Mouse (Mus musculus) limb, embryonic 12.5 days (tissue): Measurements from ENCODE around the gene Ppp1r8. TPM values are rescaled to one million over a fixed set of nuclear protein-coding genes. Genes with fewer than 3 reads are reported as not detected.
"Not testable (repeated sequence)": the region's sequence is repeated elsewhere in the genome, so short reads cannot be mapped to it uniquely, and the experiment has no call there.

ENCODE experiments used
- ATAC-seq: fragments of 200-750 bp; cut with Nextera tagmentation; 2 replicates; pipeline ENCODE4 v1.8.0; 2017; ENCODE audit warnings: low read depth, moderate TSS enrichment; ENCODE audit not compliant: insufficient number of reproducible peaks, insufficient read depth, low FRiP score, low TSS enrichment
- H3K27ac ChIP-seq: fragments of 300-500 bp; sonication (generic); 2 replicates; pipeline ENCODE4 v1.5.1; 2016; ENCODE audit warnings: mild to moderate bottlenecking, moderate library complexity
- H3K27me3 ChIP-seq: fragments of 300-500 bp; sonication (generic); 2 replicates; pipeline ENCODE4 v1.6.1; 2016; ENCODE audit warnings: mild to moderate bottlenecking, moderate library complexity
- H3K36me3 ChIP-seq: fragments of 300-500 bp; sonication (generic); 2 replicates; pipeline ENCODE4 v1.6.1; 2016; ENCODE audit warnings: mild to moderate bottlenecking, moderate library complexity
- H3K4me1 ChIP-seq: fragments of 300-500 bp; sonication (generic); replicated peaks from 2 replicates; pipeline ENCODE4 v1.6.1; 2016
- H3K4me2 ChIP-seq: fragments of 300-500 bp; sonication (generic); 2 replicates; pipeline ENCODE4 v1.6.1; 2016; ENCODE audit warnings: mild to moderate bottlenecking, moderate library complexity
- H3K4me3 ChIP-seq: fragments of 300-500 bp; sonication (generic); replicated peaks from 2 replicates; pipeline ENCODE4 v1.5.1; 2016; ENCODE audit warnings: mild to moderate bottlenecking
- H3K9ac ChIP-seq: fragments of 300-500 bp; sonication (generic); replicated peaks from 2 replicates; pipeline ENCODE4 v1.6.1; 2016; ENCODE audit warnings: mild to moderate bottlenecking, moderate library complexity
- H3K9me3 ChIP-seq: fragments of 300-500 bp; sonication (generic); 2 replicates; pipeline ENCODE4 v1.6.1; 2016; ENCODE audit warnings: mild to moderate bottlenecking, moderate library complexity
- WGBS: fragments of 180-500 bp; shearing (Covaris S2); methylation state at CpG from one replicate; pipeline ENCODE4 v1.1.7; 2016; 5-methylcytosine and 5-hydroxymethylcytosine counted together
- polyA plus RNA-seq: library from polyadenylated mRNA; unstranded; fragments of >200 nt; fragmentation: Nextera tagmentation; extraction: Ambion mirVana; gene quantifications from 2 replicates; pipeline ENCODE4 v1.2.1, GENCODE M21; 2016

Gene Ppp1r8
- polyA plus RNA-seq, 1 experiment from 2014 or later, result 68.5 TPM

- H3K9me3 ChIP-seq, result 0 out of 2 replicates have a peak, but pooled peaks cover 3% of the 10 kb centered on the region
- ATAC-seq, result no peak
These were observed 37.3 kb downstream of the Ppp1r8 start for GRCm38 (mm10) chr4:132805599-132806197.

GRCm38 (mm10) chr4:132805146-132805545 lies 37.8 kb downstream of the Ppp1r8 start:
- Histone ChIP-seq H3K4me2 (no peak overlapping the region), H3K4me1 (no peaks in the 10 kb centered on the region), H3K27me3 (no peaks in the 10 kb centered on the region), H3K9me3 (no peaks in the 10 kb centered on the region), H3K27ac (no peak overlapping the region), H3K9ac (no peak overlapping the region), H3K36me3 (no peaks in the 10 kb centered on the region), H3K4me3 (no peak overlapping the region)
- 84% methylated on average over 5 of the region's 5 CpGs for WGBS
- no peak for ATAC-seq

More at GRCm38 (mm10) chr4:132805599-132806197, 37.3 kb downstream of the Ppp1r8 start:
- Histone ChIP-seq H3K4me3 (no peak overlapping the region), H3K27ac (no peak overlapping the region), H3K36me3 (no peaks in the 10 kb centered on the region), H3K27me3 (no peaks in the 10 kb centered on the region), H3K9ac (no peak overlapping the region), H3K4me2 (no peak overlapping the region), H3K4me1 (no peaks in the 10 kb centered on the region)
- WGBS, result 85% methylated on average over 12 of the region's 12 CpGs

- no peak overlapping the region for H3K9ac ChIP-seq
- 91% methylated on average over 6 of the region's 6 CpGs for WGBS
- ATAC-seq, result no peak
- H3K4me2 ChIP-seq, result no peak overlapping the region
- H3K9me3 ChIP-seq, result no peaks in the 10 kb centered on the region
- no peak overlapping the region for H3K4me3 ChIP-seq
- H3K27me3 ChIP-seq, result no peaks in the 10 kb centered on the region
- no peaks in the 10 kb centered on the region for H3K4me1 ChIP-seq
- no peaks in the 10 kb centered on the region for H3K36me3 ChIP-seq
- no peak overlapping the region for H3K27ac ChIP-seq
These were observed 38.6 kb downstream of the Ppp1r8 start for GRCm38 (mm10) chr4:132804331-132804730.

- no peak overlapping the region for H3K4me2 ChIP-seq
- no peak overlapping the region for H3K27ac ChIP-seq
- 95% methylated on average over 7 of the region's 7 CpGs for WGBS
- no peaks in the 10 kb centered on the region for H3K9me3 ChIP-seq
- no peaks in the 10 kb centered on the region for H3K4me1 ChIP-seq
- H3K27me3 ChIP-seq, result no peaks in the 10 kb centered on the region
- H3K36me3 ChIP-seq, result no peaks in the 10 kb centered on the region
- no peak overlapping the region for H3K9ac ChIP-seq
- no peak for ATAC-seq
- no peak overlapping the region for H3K4me3 ChIP-seq
These were observed 39.1 kb downstream of the Ppp1r8 start for GRCm38 (mm10) chr4:132803876-132804275.

GRCm38 (mm10) chr4:132803212-132803611 lies 39.8 kb downstream of the Ppp1r8 start:
- H3K9ac ChIP-seq, result no peak overlapping the region
- H3K4me2 ChIP-seq, result no peak overlapping the region
- H3K4me3 ChIP-seq, result no peak overlapping the region
- H3K36me3 ChIP-seq, result no peaks in the 10 kb centered on the region
- no peaks in the 10 kb centered on the region for H3K4me1 ChIP-seq
- no peaks in the 10 kb centered on the region for H3K9me3 ChIP-seq
- H3K27ac ChIP-seq, result no peak overlapping the region
- 91% methylated on average over 5 of the region's 5 CpGs for WGBS
- H3K27me3 ChIP-seq, result no peaks in the 10 kb centered on the region
- ATAC-seq, result no peak

- ATAC-seq, result no peak
- Histone ChIP-seq H3K27ac (no peak overlapping the region), H3K9me3 (no peaks in the 10 kb centered on the region), H3K27me3 (peaks cover 7% of the 10 kb centered on the region), H3K4me1 (no peaks in the 10 kb centered on the region), H3K9ac (no peak overlapping the region), H3K4me3 (no peak overlapping the region), H3K4me2 (no peak overlapping the region), H3K36me3 (no peaks in the 10 kb centered on the region)
- WGBS, result 67% methylated on average over 16 of the region's 16 CpGs
These were observed 40.8 kb downstream of the Ppp1r8 start for GRCm38 (mm10) chr4:132802171-132802637.

- WGBS, result 89% methylated on average over 18 of the region's 18 CpGs
- no peak overlapping the region for H3K4me2 ChIP-seq
- H3K9ac ChIP-seq, result no peak overlapping the region
- H3K36me3 ChIP-seq, result no peaks in the 10 kb centered on the region
- H3K4me1 ChIP-seq, result no peaks in the 10 kb centered on the region
- H3K9me3 ChIP-seq, result no peaks in the 10 kb centered on the region
- no peak for ATAC-seq
- H3K27me3 ChIP-seq, result peaks cover 14% of the 10 kb centered on the region
- no peak overlapping the region for H3K4me3 ChIP-seq
- H3K27ac ChIP-seq, result no peak overlapping the region
These were observed 41.5 kb downstream of the Ppp1r8 start for GRCm38 (mm10) chr4:132801176-132802077.

- H3K9ac ChIP-seq, result no peak overlapping the region
- H3K4me2 ChIP-seq, result no peak overlapping the region
- H3K9me3 ChIP-seq, result no peaks in the 10 kb centered on the region
- no peaks in the 10 kb centered on the region for H3K36me3 ChIP-seq
- H3K27me3 ChIP-seq, result peaks cover 30% of the 10 kb centered on the region
- no peak overlapping the region for H3K4me3 ChIP-seq
- H3K27ac ChIP-seq, result no peak overlapping the region
- 95% methylated on average over 4 of the region's 4 CpGs for WGBS
- peaks cover 7% of the 10 kb centered on the region; the same call in 1 of the 2 replicates for H3K4me1 ChIP-seq
- ATAC-seq, result no peak
These were observed 43.1 kb downstream of the Ppp1r8 start for GRCm38 (mm10) chr4:132799845-132800244.

- H3K27me3 ChIP-seq, result peaks cover 41% of the 10 kb centered on the region
- H3K36me3 ChIP-seq, H3K27ac ChIP-seq, H3K9ac ChIP-seq, H3K4me3 ChIP-seq, H3K4me2 ChIP-seq, ATAC-seq, H3K9me3 ChIP-seq, H3K4me1 ChIP-seq: not testable (repeated sequence)
- WGBS, result 84% methylated on average over 3 of the region's 3 CpGs
These were observed 44.3 kb downstream of the Ppp1r8 start for GRCm38 (mm10) chr4:132798666-132799065.

GRCm38 (mm10) chr4:132798028-132798427 lies 44.9 kb downstream of the Ppp1r8 start:
- WGBS, result 69% methylated on average over 4 of the region's 4 CpGs

GRCm38 (mm10) chr4:132797461-132797860 lies 45.5 kb downstream of the Ppp1r8 start:
- H3K4me1 ChIP-seq, result peaks cover 7% of the 10 kb centered on the region; the same call in 1 of the 2 replicates

More at GRCm38 (mm10) chr4:132798028-132798427, 44.9 kb downstream of the Ppp1r8 start:
- H3K9me3 ChIP-seq, result no peaks in the 10 kb centered on the region
- H3K4me3 ChIP-seq, result no peak overlapping the region
- H3K9ac ChIP-seq, result no peak overlapping the region
- H3K27ac ChIP-seq, result no peak overlapping the region
- no peak overlapping the region for H3K4me2 ChIP-seq
- ATAC-seq, result no peak
- peaks cover 7% of the 10 kb centered on the region; the same call in 1 of the 2 replicates for H3K4me1 ChIP-seq
- H3K27me3 ChIP-seq, result peaks cover 42% of the 10 kb centered on the region
- no peaks in the 10 kb centered on the region for H3K36me3 ChIP-seq

More at GRCm38 (mm10) chr4:132797461-132797860, 45.5 kb downstream of the Ppp1r8 start:
- Histone ChIP-seq H3K9ac (no peak overlapping the region), H3K27ac (no peak overlapping the region), H3K4me2 (no peak overlapping the region), H3K27me3 (peaks cover 42% of the 10 kb centered on the region), H3K4me3 (no peak overlapping the region), H3K9me3 (no peaks in the 10 kb centered on the region), H3K36me3 (no peaks in the 10 kb centered on the region)
- no peak for ATAC-seq
- WGBS, result 75% methylated on average over 1 of the region's 1 CpGs
